Mouse (Mus musculus) bone marrow, adult 2 months (tissue): ENCODE data around the gene Tas1r3.

Experiments
- CTCF ChIP-seq: fragments of 200-500 bp; IDR thresholded peaks from 2 replicates; pipeline ENCODE4 v1.5.1; 2011; ENCODE audit warnings: low read length, control low read depth; ENCODE audit not compliant: control insufficient read depth, insufficient read depth
- POLR2A ChIP-seq: fragments of 200-500 bp; IDR thresholded peaks from 2 replicates; pipeline ENCODE4 v1.6.1; 2011; ENCODE audit warnings: low read depth, mild to moderate bottlenecking, control low read depth, low read length, borderline replicate concordance; ENCODE audit not compliant: control insufficient read depth

DNA sequence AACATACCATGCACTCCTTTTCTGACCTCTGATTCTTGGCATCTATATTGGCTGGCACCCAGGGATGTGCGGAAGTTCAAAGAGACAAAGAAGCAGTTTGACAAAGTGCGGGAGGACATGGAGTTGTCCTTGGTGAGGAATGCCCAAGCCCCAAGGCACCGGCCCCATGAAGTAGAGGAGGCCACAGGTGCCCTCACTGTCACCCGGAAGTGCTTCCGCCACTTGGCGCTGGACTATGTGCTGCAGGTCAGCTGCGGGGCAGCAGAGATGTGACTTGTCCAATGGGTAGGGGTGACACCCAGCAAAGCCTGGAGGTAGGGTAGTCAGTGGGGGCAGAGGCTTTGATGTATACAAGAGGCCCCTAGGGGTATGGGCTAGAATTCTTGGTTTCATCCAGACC lies 36.2 kb upstream of the Tas1r3 start:
- no peak for TF ChIP-seq CTCF
- TF ChIP-seq POLR2A, result no peak
